9 mouse cellular contexts compared by ENCODE assay signal in genomic region chr13:9180221-9180620, GRCm38 (mm10).
DNase-seq lines count a peak whose midpoint lies in the region; ATAC-seq and TF ChIP-seq lines count a peak whose summit lies in the region.
"Had no signal": no experiment of that assay in that cellular context is flagged by ENCODE, and none has a peak within 500 bp of the region (broad histone marks: within the 10 kb centered on the region; RNA-seq: fewer than 3 reads in every experiment).

No protein-coding gene starts in this region.

- peak overlapping the region; percentile 3 for H3K4me3 ChIP-seq in bone marrow, adult 2 months (replicated peaks; ENCODE audit: control insufficient read depth, low read depth, low read length)
- H3K4me3 ChIP-seq in lung, postnatal 0 days (ENCODE audit: low read depth, low read length), result no peak overlapping the region
- no peak overlapping the region for H3K4me3 ChIP-seq in midbrain, embryonic 13.5 days (replicated peaks)
- H3K4me3 ChIP-seq in hindbrain, embryonic 12.5 days, result no peak overlapping the region
- H3K4me3 ChIP-seq: neural tube, embryonic 13.5 days had no signal

- no peak for TF ChIP-seq CTCF in bone marrow, adult 2 months (IDR thresholded peaks at IDR 0.05; ENCODE audit: control insufficient read depth, insufficient read depth, low read length)
- TF ChIP-seq CTCF in lung, postnatal 0 days (IDR thresholded peaks at IDR 0.05), result no peak

- DNase-seq in CD4-positive, CD25-positive, alpha-beta regulatory T cell, adult 2 months (ENCODE audit: low read depth, low spot score), result peak; percentile 54
- DNase-seq in kidney, adult 9 months, result peak; percentile 49
- DNase-seq in lung, postnatal 0 days (ENCODE audit: low spot score), result peak; percentile 31
- DNase-seq in neural tube, embryonic 10.5 days (ENCODE audit: extremely low spot score, low spot score), result no peak
- DNase-seq in left cerebral cortex, postnatal 14 days (ENCODE audit: low spot score in 2 of 2), result no peak

- no peak for TF ChIP-seq EP300 in lung, postnatal 0 days (IDR thresholded peaks at IDR 0.05)

- peaks cover 7% of the 10 kb centered on the region; the same call in 1 of the 2 replicates for H3K4me1 ChIP-seq in bone marrow, adult 2 months (ENCODE audit: control insufficient read depth, insufficient read depth, low read length)
- 0 out of 2 replicates have a peak, but pooled peaks cover 3% of the 10 kb centered on the region for H3K4me1 ChIP-seq in lung, postnatal 0 days (ENCODE audit: insufficient read depth, low read depth, low read length)
- no peaks in the 10 kb centered on the region for H3K4me1 ChIP-seq in midbrain, embryonic 13.5 days (replicated peaks)
- no peaks in the 10 kb centered on the region for H3K4me1 ChIP-seq in hindbrain, embryonic 12.5 days
- H3K4me1 ChIP-seq: neural tube, embryonic 13.5 days had no signal

- peak; percentile 30; the same call in 1 of the 2 replicates for ATAC-seq in lung, postnatal 0 days
- no peak for ATAC-seq in midbrain, embryonic 13.5 days
- ATAC-seq in hindbrain, embryonic 12.5 days (ENCODE audit: low FRiP score), result no peak

- H3K4me2 ChIP-seq in lung, postnatal 0 days (replicated peaks; ENCODE audit: low read depth, low read length), result peak overlapping the region; percentile 15; the same call in 1 of the 2 replicates
- H3K4me2 ChIP-seq in midbrain, embryonic 13.5 days (replicated peaks), result no peak overlapping the region
- H3K4me2 ChIP-seq in hindbrain, embryonic 12.5 days (replicated peaks), result no peak overlapping the region
- H3K4me2 ChIP-seq: neural tube, embryonic 13.5 days had no signal

- H3K9me3 ChIP-seq in lung, postnatal 0 days (ENCODE audit: low read length), result no peaks in the 10 kb centered on the region
- no peaks in the 10 kb centered on the region for H3K9me3 ChIP-seq in midbrain, embryonic 13.5 days
- no peaks in the 10 kb centered on the region for H3K9me3 ChIP-seq in hindbrain, embryonic 12.5 days (replicated peaks)
- H3K9me3 ChIP-seq: neural tube, embryonic 13.5 days had no signal

- 2% methylated on average over 11 of the region's 11 CpGs for WGBS in bone marrow, adult 2 months
- WGBS in lung, postnatal 0 days, result 43% methylated on average over 11 of the region's 11 CpGs
- WGBS in midbrain, embryonic 13.5 days, result 63% methylated on average over 11 of the region's 11 CpGs
- 62% methylated on average over 11 of the region's 11 CpGs for WGBS in hindbrain, embryonic 12.5 days

- peak overlapping the region; percentile 35; the same call in 1 of the 2 replicates for H3K27ac ChIP-seq in bone marrow, adult 2 months (ENCODE audit: control insufficient read depth, insufficient read depth, low read depth, low read length, poor library complexity)
- H3K27ac ChIP-seq in lung, postnatal 0 days (ENCODE audit: low read length), result no peak overlapping the region
- no peak overlapping the region for H3K27ac ChIP-seq in midbrain, embryonic 13.5 days
- no peak overlapping the region for H3K27ac ChIP-seq in hindbrain, embryonic 12.5 days
- H3K27ac ChIP-seq: neural tube, embryonic 13.5 days had no signal

- H3K9ac ChIP-seq in lung, postnatal 0 days (replicated peaks; ENCODE audit: low read depth), result no peak overlapping the region
- no peak overlapping the region for H3K9ac ChIP-seq in midbrain, embryonic 13.5 days (replicated peaks)
- no peak overlapping the region for H3K9ac ChIP-seq in hindbrain, embryonic 12.5 days
- H3K9ac ChIP-seq: neural tube, embryonic 13.5 days had no signal

- intact Hi-C loops in left cerebral cortex, postnatal 14 days (cut with DNase I), result loop anchor here (5.0 to 10.0 kb wide), 3 partner anchors 287 to 667 kb away; no protein-coding TSS in a partner anchor

- H3K36me3 ChIP-seq in lung, postnatal 0 days (ENCODE audit: insufficient read depth, low read length), result no peaks in the 10 kb centered on the region
- peaks cover 9% of the 10 kb centered on the region for H3K36me3 ChIP-seq in midbrain, embryonic 13.5 days
- peaks cover 3% of the 10 kb centered on the region; the same call in 1 of the 2 replicates for H3K36me3 ChIP-seq in hindbrain, embryonic 12.5 days

- no peak for TF ChIP-seq POLR2A in bone marrow, adult 2 months (IDR thresholded peaks at IDR 0.05; ENCODE audit: borderline replicate concordance, control insufficient read depth, low read depth, low read length)

- H3K27me3 ChIP-seq in lung, postnatal 0 days (replicated peaks; ENCODE audit: insufficient read depth, low read length), result no peaks in the 10 kb centered on the region
- no peaks in the 10 kb centered on the region; the same call in 1 of the 2 replicates for H3K27me3 ChIP-seq in midbrain, embryonic 13.5 days
- H3K27me3 ChIP-seq in hindbrain, embryonic 12.5 days, result no peaks in the 10 kb centered on the region
- H3K27me3 ChIP-seq: neural tube, embryonic 13.5 days had no signal

Comparison
In these comparisons a context has a peak if more than half of its experiments do, and no peak if none do; other contexts are left out.
1. DNase-seq: peak in CD4-positive, CD25-positive, alpha-beta regulatory T cell, adult 2 months (single experiment), kidney, adult 9 months (single experiment) and lung, postnatal 0 days (single experiment); none in neural tube, embryonic 10.5 days (single experiment) and left cerebral cortex, postnatal 14 days (0 of 2).